Mouse (Mus musculus) erythroblast, embryonic 14.5 days (primary cell): ENCODE results near the gene Wdcp.

Source experiments
- GATA1 ChIP-seq: IDR thresholded peaks from 2 replicates; pipeline ENCODE4 v1.6.1; 2012; ENCODE audit warnings: low read length, inconsistent platforms, mixed read lengths
- TAL1 ChIP-seq: IDR thresholded peaks from 3 replicates; pipeline ENCODE4 v1.6.1; 2012; ENCODE audit warnings: low read length, inconsistent platforms, mixed read lengths

GRCm38 (mm10) chr12:4840010-4840409 is 3.1 kb upstream of the Wdcp start:
- TF ChIP-seq GATA1 = no peak
- no peak for TF ChIP-seq TAL1
